Mouse (Mus musculus) hindbrain, embryonic 14.5 days (tissue): ENCODE measurements around the gene Amotl1. TPM values are rescaled to one million over a fixed set of nuclear protein-coding genes. Genes with fewer than 3 reads are reported as not detected.

ENCODE experiments used
- ATAC-seq: fragments of 200-750 bp; cut with Nextera tagmentation; 2 replicates; pipeline ENCODE4 v1.8.0; 2017; ENCODE audit warnings: moderate number of reproducible peaks, mild to moderate bottlenecking, moderate TSS enrichment, moderate library complexity; ENCODE audit not compliant: low FRiP score
- DNase-seq: peaks from one replicate; pipeline ENCODE4 v3.0.0-alpha.2; 2015; ENCODE audit warnings: low spot score
- H3K27ac ChIP-seq: fragments of 300-500 bp; sonication (generic); 2 replicates; pipeline ENCODE4 v1.5.1; 2014; ENCODE audit warnings: mild to moderate bottlenecking, moderate library complexity
- H3K27me3 ChIP-seq: fragments of 300-500 bp; sonication (generic); 2 replicates; pipeline ENCODE4 v1.6.1; 2014; ENCODE audit warnings: mild to moderate bottlenecking, low read length, mixed read lengths; ENCODE audit not compliant: control insufficient read depth, insufficient read depth
- H3K36me3 ChIP-seq: fragments of 300-500 bp; sonication (generic); replicated peaks from 2 replicates; pipeline ENCODE4 v1.6.1; 2014; ENCODE audit not compliant: control insufficient read depth, insufficient read depth
- H3K4me1 ChIP-seq: fragments of 300-500 bp; sonication (generic); replicated peaks from 2 replicates; pipeline ENCODE4 v1.6.1; 2014; ENCODE audit warnings: antibody characterized with exemption, low read length, mixed read lengths; ENCODE audit not compliant: control insufficient read depth, insufficient read depth
- H3K4me2 ChIP-seq: fragments of 300-500 bp; sonication (generic); replicated peaks from 2 replicates; pipeline ENCODE4 v1.6.1; 2014; ENCODE audit warnings: mild to moderate bottlenecking, moderate library complexity
- H3K4me3 ChIP-seq: fragments of 300-500 bp; sonication (generic); replicated peaks from 2 replicates; pipeline ENCODE4 v1.5.1; 2014; ENCODE audit warnings: mild to moderate bottlenecking, low read length
- H3K9ac ChIP-seq: fragments of 300-500 bp; sonication (generic); 2 replicates; pipeline ENCODE4 v1.6.1; 2014
- H3K9me3 ChIP-seq: fragments of 300-500 bp; sonication (generic); 2 replicates; pipeline ENCODE4 v1.6.1; 2016; ENCODE audit warnings: low read length; ENCODE audit not compliant: control insufficient read depth
- WGBS: fragments of 180-500 bp; shearing (Covaris S2); extraction: QIAGEN DNeasy Blood & Tissue Kit; methylation state at CpG from one replicate; pipeline ENCODE4 v1.1.7; 2014; 5-methylcytosine and 5-hydroxymethylcytosine counted together
- polyA plus RNA-seq: library from polyadenylated mRNA; unstranded; fragments of >200 nt; fragmentation: Nextera tagmentation; extraction: Ambion mirVana; gene quantifications from 2 replicates; pipeline ENCODE4 v1.2.1, GENCODE M21; 2014

Gene Amotl1
- polyA plus RNA-seq, 1 experiment from 2014 or later, result 10.3 TPM

- Histone ChIP-seq H3K9ac (no peak overlapping the region), H3K36me3 (peaks cover 30% of the 10 kb centered on the region), H3K4me1 (no peaks in the 10 kb centered on the region), H3K4me2 (no peak overlapping the region), H3K9me3 (no peaks in the 10 kb centered on the region), H3K27ac (no peak overlapping the region), H3K27me3 (no peaks in the 10 kb centered on the region), H3K4me3 (no peak overlapping the region)
- ATAC-seq (no peak), DNase-seq (no peak)
- WGBS, result 100% methylated on average over 2 of the region's 2 CpGs
Observed at GRCm38 (mm10) chr9:14598157-14598556, 46.7 kb downstream of the Amotl1 start.

DNA sequence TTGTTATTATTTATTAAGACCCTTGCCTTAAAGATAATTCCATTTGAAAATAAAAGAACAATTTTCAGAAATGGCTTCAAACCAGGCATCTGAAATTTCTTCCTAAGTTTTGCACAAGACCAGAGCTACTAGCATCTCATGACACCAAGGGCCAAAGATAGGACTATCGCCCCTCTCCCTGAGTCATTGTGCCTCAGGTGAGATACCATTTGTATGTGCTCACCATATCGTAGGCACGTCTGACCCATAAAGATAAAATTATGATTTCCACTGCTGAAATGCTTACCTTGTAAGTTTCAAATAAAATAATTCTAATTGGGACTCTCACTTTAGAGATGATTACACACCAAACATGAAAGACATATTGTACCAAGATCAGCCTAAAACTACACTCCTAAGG lies 47.4 kb downstream of the Amotl1 start:
- H3K27ac ChIP-seq, result no peak overlapping the region
- peaks cover 37% of the 10 kb centered on the region for H3K36me3 ChIP-seq
- H3K4me1 ChIP-seq, result no peaks in the 10 kb centered on the region
- DNase-seq (no peak), ATAC-seq (no peak)
- H3K4me3 ChIP-seq, result no peak overlapping the region
- no peaks in the 10 kb centered on the region for H3K27me3 ChIP-seq
- no peaks in the 10 kb centered on the region for H3K9me3 ChIP-seq
- no peak overlapping the region for H3K4me2 ChIP-seq
- H3K9ac ChIP-seq, result no peak overlapping the region
- 96% methylated on average over 3 of the region's 3 CpGs for WGBS

DNA sequence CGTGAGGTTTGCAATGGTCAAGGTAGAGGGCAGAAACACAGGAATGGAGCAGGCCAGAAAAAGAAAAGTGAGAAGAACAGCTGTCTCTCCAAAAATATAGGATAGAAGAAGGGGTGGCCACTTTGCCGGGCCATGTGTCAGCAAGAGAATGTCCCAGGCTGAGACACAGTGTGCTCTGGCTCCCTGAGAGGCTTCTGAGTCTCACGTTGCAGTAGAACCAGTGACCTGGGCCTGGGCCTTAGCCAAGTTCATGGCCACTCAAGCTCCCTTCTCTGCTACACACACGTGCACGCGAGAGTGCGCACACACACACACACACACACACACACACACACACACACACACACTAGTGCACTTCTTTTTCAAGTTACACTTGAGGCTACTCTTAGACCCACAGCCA lies 48.0 kb downstream of the Amotl1 start:
- Histone ChIP-seq H3K9me3 (no peaks in the 10 kb centered on the region), H3K9ac (no peak overlapping the region), H3K4me3 (no peak overlapping the region), H3K27me3 (no peaks in the 10 kb centered on the region), H3K4me1 (no peaks in the 10 kb centered on the region), H3K4me2 (no peak overlapping the region), H3K36me3 (peaks cover 42% of the 10 kb centered on the region), H3K27ac (no peak overlapping the region)
- DNase-seq, result no peak
- 86% methylated on average over 7 of the region's 7 CpGs for WGBS
- ATAC-seq, result no peak

DNA sequence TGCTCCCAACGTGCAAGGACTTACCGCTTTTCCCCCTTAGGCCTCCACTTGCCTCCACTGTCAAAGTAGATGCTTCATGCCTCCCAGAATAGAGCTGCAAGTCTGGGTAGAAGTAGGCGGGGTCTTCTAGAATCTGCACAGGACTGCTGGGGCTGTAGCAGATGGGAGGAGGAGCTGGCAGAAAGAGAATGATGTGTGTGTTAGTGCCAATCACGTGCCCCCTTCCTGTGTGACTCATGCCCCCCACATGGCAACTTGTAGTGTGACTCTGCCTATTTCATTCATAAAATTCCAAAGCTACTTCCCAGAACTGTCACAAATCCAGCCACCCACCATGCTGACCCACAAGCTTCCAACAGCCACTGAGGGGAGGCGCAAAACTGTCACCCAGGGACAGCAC lies 48.4 kb downstream of the Amotl1 start:
- no peak for ATAC-seq
- Histone ChIP-seq H3K9ac (no peak overlapping the region), H3K4me3 (no peak overlapping the region), H3K36me3 (peaks cover 46% of the 10 kb centered on the region), H3K9me3 (no peaks in the 10 kb centered on the region), H3K4me1 (no peaks in the 10 kb centered on the region), H3K4me2 (no peak overlapping the region), H3K27ac (no peak overlapping the region), H3K27me3 (no peaks in the 10 kb centered on the region)
- no peak for DNase-seq
- 85% methylated on average over 5 of the region's 5 CpGs for WGBS

DNA sequence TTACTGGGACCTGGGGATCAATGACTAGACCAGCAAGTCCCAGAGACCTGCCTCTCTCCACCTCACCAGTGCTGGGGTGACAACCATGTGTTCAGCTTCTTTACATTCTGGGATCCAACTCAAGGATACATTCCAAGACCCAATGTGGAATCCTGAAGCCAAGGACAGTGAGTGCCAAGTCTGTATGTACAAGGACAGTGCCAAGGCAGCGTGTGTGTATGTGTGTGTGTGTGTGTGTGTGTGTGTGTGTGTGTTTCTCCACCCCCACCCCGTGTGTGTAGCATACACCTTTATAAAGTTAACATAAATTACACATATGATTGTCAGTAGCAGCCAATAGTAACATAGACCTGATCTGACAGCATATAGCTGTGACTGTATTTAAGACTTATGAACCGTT lies 49.0 kb downstream of the Amotl1 start:
- Histone ChIP-seq H3K4me1 (no peaks in the 10 kb centered on the region), H3K4me3 (no peak overlapping the region), H3K27ac (no peak overlapping the region), H3K4me2 (no peak overlapping the region), H3K27me3 (no peaks in the 10 kb centered on the region), H3K9me3 (no peaks in the 10 kb centered on the region), H3K9ac (no peak overlapping the region), H3K36me3 (peaks cover 46% of the 10 kb centered on the region)
- DNase-seq (no peak), ATAC-seq (no peak)
- 97% methylated on average over 3 of the region's 3 CpGs for WGBS

DNA sequence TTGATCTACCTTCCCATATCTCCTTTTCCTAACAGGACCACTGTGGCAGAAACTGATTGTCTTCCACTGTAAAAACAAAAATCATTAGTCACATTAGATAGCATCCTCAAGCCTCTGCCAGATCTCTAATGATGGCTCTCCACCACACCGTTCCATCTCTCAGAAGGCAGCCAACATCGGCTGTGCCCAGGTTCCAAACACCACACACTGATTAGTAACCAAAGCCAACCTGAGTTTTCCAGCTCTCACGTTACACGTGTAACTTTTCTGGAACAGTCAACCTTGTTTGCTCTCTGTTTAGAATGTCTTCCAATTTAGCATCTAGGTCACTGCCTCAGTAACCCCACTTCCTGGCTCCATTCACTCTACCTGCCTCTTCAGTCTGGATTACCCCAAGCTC lies 51.0 kb downstream of the Amotl1 start:
- H3K36me3 ChIP-seq, result peaks cover 50% of the 10 kb centered on the region
- H3K9ac ChIP-seq, result no peak overlapping the region
- H3K4me2 ChIP-seq, result no peak overlapping the region
- no peaks in the 10 kb centered on the region for H3K27me3 ChIP-seq
- 94% methylated on average over 4 of the region's 4 CpGs for WGBS
- no peaks in the 10 kb centered on the region for H3K9me3 ChIP-seq
- H3K4me1 ChIP-seq, result no peaks in the 10 kb centered on the region
- ATAC-seq (no peak), DNase-seq (no peak)
- H3K27ac ChIP-seq, result no peak overlapping the region
- H3K4me3 ChIP-seq, result no peak overlapping the region

DNA sequence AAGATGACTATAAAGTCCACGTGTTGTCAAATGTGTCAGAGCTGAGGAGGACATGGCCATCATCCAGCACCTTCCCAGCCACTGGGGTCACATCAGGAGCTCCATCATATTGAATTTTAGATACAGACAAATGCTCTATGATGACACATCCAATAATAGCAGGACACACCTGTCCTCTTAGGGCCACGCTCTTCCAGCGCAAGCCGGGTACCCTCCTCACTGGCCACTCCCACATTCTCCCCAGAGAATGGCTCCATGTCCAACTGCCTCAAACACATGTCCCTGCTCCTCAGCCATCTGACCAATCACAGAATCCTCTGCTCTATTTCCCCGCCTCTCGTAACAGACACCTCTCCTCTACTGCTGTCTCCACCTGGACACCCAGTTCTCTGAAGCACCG lies 54.2 kb downstream of the Amotl1 start:
- Histone ChIP-seq H3K4me3 (no peak overlapping the region), H3K27ac (no peak overlapping the region), H3K4me2 (no peak overlapping the region), H3K9me3 (no peaks in the 10 kb centered on the region), H3K36me3 (peaks cover 48% of the 10 kb centered on the region), H3K27me3 (no peaks in the 10 kb centered on the region), H3K9ac (no peak overlapping the region), H3K4me1 (no peaks in the 10 kb centered on the region)
- ATAC-seq, result no peak; the same call in 1 of the 2 replicates
- no peak for DNase-seq
- 88% methylated on average over 7 of the region's 7 CpGs for WGBS

- H3K4me3 ChIP-seq, result no peak overlapping the region
- no peaks in the 10 kb centered on the region for H3K27me3 ChIP-seq
- WGBS, result 88% methylated on average over 4 of the region's 4 CpGs
- no peaks in the 10 kb centered on the region for H3K4me1 ChIP-seq
- H3K4me2 ChIP-seq, result no peak overlapping the region
- H3K36me3 ChIP-seq, result peaks cover 29% of the 10 kb centered on the region
- no peak overlapping the region for H3K27ac ChIP-seq
- no peaks in the 10 kb centered on the region for H3K9me3 ChIP-seq
- no peak overlapping the region for H3K9ac ChIP-seq
- ATAC-seq, result no peak
- DNase-seq, result no peak
Observed at GRCm38 (mm10) chr9:14588690-14589089, 56.2 kb downstream of the Amotl1 start.

GRCm38 (mm10) chr9:14585702-14586101 lies 59.2 kb downstream of the Amotl1 start:
- Histone ChIP-seq H3K4me1 (no peaks in the 10 kb centered on the region), H3K36me3 (peaks cover 14% of the 10 kb centered on the region), H3K27me3 (no peaks in the 10 kb centered on the region), H3K9ac (no peak overlapping the region), H3K4me3 (no peak overlapping the region), H3K9me3 (no peaks in the 10 kb centered on the region), H3K27ac (no peak overlapping the region), H3K4me2 (no peak overlapping the region)
- 41% methylated on average over 1 of the region's 1 CpGs for WGBS
- DNase-seq (no peak), ATAC-seq (no peak)

GRCm38 (mm10) chr9:14578960-14579359 lies 65.9 kb downstream of the Amotl1 start:
- H3K4me3 ChIP-seq, result no peak overlapping the region
- no peak overlapping the region for H3K9ac ChIP-seq
- 95% methylated on average over 4 of the region's 4 CpGs for WGBS
- no peaks in the 10 kb centered on the region for H3K9me3 ChIP-seq
- H3K27me3 ChIP-seq, result no peaks in the 10 kb centered on the region
- no peak overlapping the region for H3K27ac ChIP-seq
- ATAC-seq (no peak), DNase-seq (no peak)
- no peak overlapping the region for H3K4me2 ChIP-seq
- H3K36me3 ChIP-seq, result peaks cover 7% of the 10 kb centered on the region
- no peaks in the 10 kb centered on the region; the same call in 1 of the 2 replicates for H3K4me1 ChIP-seq
